Mouse (Mus musculus): Measurements from ENCODE around the gene Atp11a. TPM values are rescaled to one million over a fixed set of nuclear protein-coding genes. Genes with fewer than 3 reads are reported as not detected.

The Atp11a gene
- polyA plus RNA-seq, 1 experiment from 2014 or later: 19.9 TPM

DNA sequence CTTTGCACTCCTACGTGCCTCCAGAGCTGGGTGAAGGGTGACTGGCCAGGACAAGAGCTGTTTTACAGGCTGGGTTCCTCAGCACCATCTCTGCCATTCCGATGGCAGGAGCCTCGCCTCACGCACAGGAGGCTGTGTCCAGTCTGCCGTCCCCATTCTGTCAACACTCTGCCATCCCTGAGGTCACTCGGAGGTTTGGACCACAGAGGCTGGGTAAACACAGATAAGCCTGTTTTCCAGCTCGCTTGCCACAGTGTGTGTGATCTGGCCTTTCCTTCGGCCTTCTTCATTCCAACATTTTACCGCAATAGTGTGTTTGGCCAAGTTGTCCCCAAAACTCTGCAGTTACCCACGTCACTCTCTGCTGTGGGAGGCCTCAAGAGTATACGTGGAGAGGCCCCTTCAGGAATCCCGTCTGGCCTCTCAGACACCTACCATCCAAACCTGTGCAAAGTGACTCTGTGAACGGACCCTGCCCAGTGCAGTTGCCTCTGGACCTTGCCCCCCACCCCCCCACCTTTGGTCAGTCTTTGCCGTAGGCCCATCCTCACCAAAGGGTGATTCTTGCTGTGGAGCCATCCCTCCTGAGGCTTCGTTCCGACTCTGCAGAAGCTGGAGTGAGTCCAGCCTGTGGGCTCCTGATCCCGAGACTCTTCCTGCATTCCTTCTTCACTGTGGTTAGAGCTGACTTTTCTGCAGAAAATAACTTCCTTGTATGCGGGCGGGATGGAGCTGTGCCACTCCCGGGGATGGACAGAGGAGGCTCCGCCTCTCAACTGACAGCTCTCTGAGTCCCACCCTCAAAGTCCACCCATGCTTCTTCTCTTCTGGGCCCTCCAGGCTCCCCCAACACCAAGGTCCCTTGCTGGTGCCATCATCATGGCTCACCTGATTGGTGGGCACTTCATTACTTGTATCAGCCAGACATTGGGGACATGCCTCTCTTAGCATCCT, 126.5 kb downstream of the Atp11a start:
- Histone ChIP-seq H3K27ac (replicated peaks in 1 of 2; ENCODE audit: control insufficient read depth in 1 of 2, insufficient read depth in 1 of 2, low read depth in 2 of 2, low read length in 2 of 2) (no peak overlapping the region), H3K36me3 (ENCODE audit: control insufficient read depth, insufficient read depth, low read length) (no peaks in the 10 kb centered on the region), H3K9ac (ENCODE audit: low read length) (0 out of 2 replicates have a peak overlapping the region, but pooled peaks have one; percentile 17), H3K4me1 (ENCODE audit: control insufficient read depth in 2 of 2, insufficient read depth in 2 of 2, low read length in 2 of 2) (peaks cover 15 to 21% of the 10 kb centered on the region in 2 experiments), H3K4me2 (ENCODE audit: low read length) (peak overlapping the region; percentile 9; the same call in 1 of the 2 replicates), H3K4me3 (ENCODE audit: control insufficient read depth in 1 of 2, insufficient read depth in 1 of 2, low read depth in 1 of 2, low read length in 2 of 2) (no peak overlapping the region), H3K27me3 (ENCODE audit: control insufficient read depth, insufficient read depth, low read length) (no peaks in the 10 kb centered on the region), H3K9me3 (ENCODE audit: control insufficient read depth, low read length) (no peaks in the 10 kb centered on the region)
- 32% methylated on average over 21 of the region's 21 CpGs for whole genome bisulfite sequencing
- peak; percentile 35 for ATAC-seq (ENCODE audit: insufficient number of reproducible peaks, insufficient read depth, low FRiP score, low read depth)

DNA sequence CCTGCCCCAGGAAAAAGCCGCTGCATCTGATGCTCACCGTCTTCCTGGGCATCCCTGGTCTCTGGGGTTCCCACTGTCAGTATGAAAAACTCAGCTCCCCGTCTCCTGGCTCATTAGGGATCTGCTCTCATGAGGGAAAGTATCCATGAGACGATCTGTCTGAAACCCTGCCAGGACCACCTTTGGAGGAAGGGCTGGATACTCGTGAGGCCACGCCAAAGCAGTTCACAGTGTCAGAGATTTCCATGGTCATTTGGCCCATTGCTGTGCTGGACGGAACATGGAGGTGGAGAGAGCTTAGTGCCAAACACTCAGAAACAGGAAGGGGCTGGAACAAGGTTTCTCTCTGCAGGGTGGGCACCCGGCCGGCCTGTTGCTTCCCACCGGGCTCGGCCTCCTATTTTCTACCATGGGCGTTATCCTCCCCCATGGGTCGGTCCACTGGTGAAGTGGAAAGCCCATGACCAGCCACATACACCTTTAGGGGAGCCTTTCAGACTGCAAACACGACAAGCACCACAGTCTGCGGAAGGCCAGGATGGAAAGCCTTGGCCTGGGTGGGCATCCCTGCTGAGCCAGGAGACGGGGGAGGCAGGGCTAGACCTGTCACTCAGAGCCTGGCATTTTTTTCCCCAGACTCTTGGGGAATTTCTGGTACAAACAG, 131.1 kb downstream of the Atp11a start:
- H3K27ac ChIP-seq (replicated peaks in 1 of 2; ENCODE audit: control insufficient read depth in 1 of 2, insufficient read depth in 1 of 2, low read depth in 2 of 2, low read length in 2 of 2): no peak overlapping the region
- no peak overlapping the region for H3K9ac ChIP-seq (ENCODE audit: low read length)
- peaks cover 5 to 10% of the 10 kb centered on the region in 2 experiments for H3K4me1 ChIP-seq (ENCODE audit: control insufficient read depth in 2 of 2, insufficient read depth in 2 of 2, low read length in 2 of 2)
- no peak overlapping the region for H3K4me2 ChIP-seq (ENCODE audit: low read length)
- no peak overlapping the region for H3K4me3 ChIP-seq (ENCODE audit: control insufficient read depth in 1 of 2, insufficient read depth in 1 of 2, low read depth in 1 of 2, low read length in 2 of 2)
- H3K27me3 ChIP-seq (ENCODE audit: control insufficient read depth, insufficient read depth, low read length): no peaks in the 10 kb centered on the region
- no peaks in the 10 kb centered on the region for H3K36me3 ChIP-seq (ENCODE audit: control insufficient read depth, insufficient read depth, low read length)
- ATAC-seq (ENCODE audit: insufficient number of reproducible peaks, insufficient read depth, low FRiP score, low read depth): no peak
- no peaks in the 10 kb centered on the region for H3K9me3 ChIP-seq (ENCODE audit: control insufficient read depth, low read length)
- 83% methylated on average over 16 of the region's 16 CpGs for WGBS

DNA sequence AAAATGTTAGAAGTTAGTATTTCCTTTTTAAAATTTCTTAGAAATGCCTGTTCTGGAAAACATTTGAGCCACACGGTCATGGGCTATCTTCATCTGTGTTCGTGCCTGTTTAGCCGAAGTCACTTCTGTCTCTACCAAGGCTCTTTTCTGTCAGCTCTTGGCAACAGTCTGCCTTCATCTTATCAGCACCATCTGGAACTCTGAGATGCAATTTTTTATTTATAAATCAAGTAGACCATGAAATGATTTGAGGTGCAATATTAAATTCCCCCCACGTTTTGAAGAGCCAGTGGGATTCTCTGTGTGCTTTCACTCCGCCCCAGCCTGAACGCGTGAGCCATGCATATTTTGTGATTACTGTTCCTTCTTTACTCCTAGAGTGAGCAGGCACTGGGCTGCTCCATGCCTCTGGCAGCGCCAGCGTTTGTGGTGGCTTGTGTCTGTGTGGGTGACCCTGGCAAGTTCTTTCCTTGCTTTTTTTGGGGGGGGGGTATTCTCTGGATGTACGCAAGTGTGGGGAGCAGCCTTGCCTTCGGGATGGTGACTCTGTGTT, 132.3 kb downstream of the Atp11a start:
- Histone ChIP-seq H3K27me3 (ENCODE audit: control insufficient read depth, insufficient read depth, low read length) (no peaks in the 10 kb centered on the region), H3K27ac (replicated peaks in 1 of 2; ENCODE audit: control insufficient read depth in 1 of 2, insufficient read depth in 1 of 2, low read depth in 2 of 2, low read length in 2 of 2) (no peak overlapping the region), H3K4me2 (ENCODE audit: low read length) (no peak overlapping the region), H3K4me1 (ENCODE audit: control insufficient read depth in 2 of 2, insufficient read depth in 2 of 2, low read length in 2 of 2) (peaks cover 0 to 2% of the 10 kb centered on the region in 2 experiments; a peak in 1 of 4 replicates), H3K9ac (ENCODE audit: low read length) (no peak overlapping the region), H3K4me3 (ENCODE audit: control insufficient read depth in 1 of 2, insufficient read depth in 1 of 2, low read depth in 1 of 2, low read length in 2 of 2) (no peak overlapping the region), H3K9me3 (ENCODE audit: control insufficient read depth, low read length) (no peaks in the 10 kb centered on the region), H3K36me3 (ENCODE audit: control insufficient read depth, insufficient read depth, low read length) (no peaks in the 10 kb centered on the region)
- 79% methylated on average over 11 of the region's 11 CpGs for WGBS
- no peak for ATAC-seq (ENCODE audit: insufficient number of reproducible peaks, insufficient read depth, low FRiP score, low read depth)

DNA sequence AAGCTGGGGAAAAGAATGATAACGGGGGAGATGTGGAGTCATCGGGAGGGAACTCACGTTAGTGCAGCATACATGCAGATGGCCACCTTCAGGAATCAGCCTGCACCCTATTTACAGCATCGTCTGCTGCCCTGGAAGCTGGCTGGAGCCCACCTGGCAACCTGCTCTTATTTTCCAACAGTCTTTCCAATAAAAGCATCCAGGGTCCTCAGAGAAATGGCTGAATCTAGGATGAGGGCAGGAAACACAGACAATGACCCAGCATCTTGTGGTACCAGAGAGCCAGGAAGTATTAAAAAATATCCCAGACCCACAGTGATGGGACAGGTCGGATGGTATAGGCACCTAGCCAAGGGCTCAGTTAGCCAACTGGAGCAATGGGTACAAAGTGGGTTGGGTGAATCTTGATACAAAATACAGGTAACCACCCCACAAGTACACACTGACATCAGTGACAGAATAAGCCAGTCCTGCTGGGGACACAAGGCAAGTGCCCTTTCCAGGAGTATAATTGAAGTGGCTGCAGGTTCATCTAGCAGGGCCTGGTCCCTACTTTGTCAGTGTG, 136.2 kb downstream of the Atp11a start:
- WGBS: 49% methylated on average over 5 of the region's 5 CpGs
- Histone ChIP-seq H3K9ac (ENCODE audit: low read length) (no peak overlapping the region), H3K9me3 (ENCODE audit: control insufficient read depth, low read length) (no peaks in the 10 kb centered on the region), H3K27ac (replicated peaks in 1 of 2; ENCODE audit: control insufficient read depth in 1 of 2, insufficient read depth in 1 of 2, low read depth in 2 of 2, low read length in 2 of 2) (no peak overlapping the region), H3K4me3 (ENCODE audit: control insufficient read depth in 1 of 2, insufficient read depth in 1 of 2, low read depth in 1 of 2, low read length in 2 of 2) (no peak overlapping the region), H3K4me2 (ENCODE audit: low read length) (no peak overlapping the region), H3K27me3 (ENCODE audit: control insufficient read depth, insufficient read depth, low read length) (no peaks in the 10 kb centered on the region; the same call in 1 of the 2 replicates), H3K4me1 (ENCODE audit: control insufficient read depth in 2 of 2, insufficient read depth in 2 of 2, low read length in 2 of 2) (peaks cover 2 to 3% of the 10 kb centered on the region in 2 experiments; a peak in 1 of 4 replicates), H3K36me3 (ENCODE audit: control insufficient read depth, insufficient read depth, low read length) (no peaks in the 10 kb centered on the region)
- ATAC-seq (ENCODE audit: insufficient number of reproducible peaks, insufficient read depth, low FRiP score, low read depth): no peak

DNA sequence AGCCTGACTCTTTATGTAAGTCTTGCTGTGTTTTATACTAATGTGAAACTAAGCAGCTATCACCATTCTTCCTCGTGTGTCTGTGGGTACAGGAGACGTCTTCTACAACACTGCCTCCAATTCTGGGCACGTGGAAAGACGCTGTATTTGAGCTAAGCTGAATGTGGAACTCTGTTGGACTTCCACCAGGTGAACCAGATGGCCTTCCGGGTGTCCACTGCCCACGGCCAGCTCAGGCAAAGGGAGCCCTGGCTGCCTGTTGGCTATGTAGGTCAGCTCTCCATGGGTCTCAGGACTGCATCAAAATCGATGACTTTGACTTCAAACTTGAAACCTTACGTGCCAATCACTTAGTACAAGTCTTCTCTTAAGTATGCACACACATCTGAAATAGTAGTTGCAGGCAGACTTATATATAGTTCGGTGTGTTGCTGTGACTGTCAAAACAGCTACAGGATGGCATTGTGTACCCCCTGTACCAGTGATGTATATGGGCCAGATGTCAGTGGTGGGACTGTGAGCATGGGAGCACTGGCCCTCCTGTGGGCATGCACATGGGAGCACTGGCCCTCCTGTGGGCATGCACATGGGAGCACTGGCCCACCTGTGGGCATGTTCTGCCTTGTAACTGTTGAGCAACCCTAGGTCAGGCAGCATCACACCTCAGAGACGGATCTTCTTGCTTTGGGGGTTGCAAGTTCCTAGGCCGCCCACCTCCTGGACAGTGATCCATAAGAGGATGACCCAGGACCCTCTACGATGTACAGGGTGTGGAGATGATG, 137.2 kb downstream of the Atp11a start:
- no peak for ATAC-seq (ENCODE audit: insufficient number of reproducible peaks, insufficient read depth, low FRiP score, low read depth)
- Histone ChIP-seq H3K36me3 (ENCODE audit: control insufficient read depth, insufficient read depth, low read length) (no peaks in the 10 kb centered on the region), H3K27ac (replicated peaks in 1 of 2; ENCODE audit: control insufficient read depth in 1 of 2, insufficient read depth in 1 of 2, low read depth in 2 of 2, low read length in 2 of 2) (no peak overlapping the region), H3K4me2 (ENCODE audit: low read length) (no peak overlapping the region), H3K4me1 (ENCODE audit: control insufficient read depth in 2 of 2, insufficient read depth in 2 of 2, low read length in 2 of 2) (peaks cover 2 to 3% of the 10 kb centered on the region in 2 experiments; a peak in 1 of 4 replicates), H3K4me3 (ENCODE audit: control insufficient read depth in 1 of 2, insufficient read depth in 1 of 2, low read depth in 1 of 2, low read length in 2 of 2) (no peak overlapping the region), H3K9me3 (ENCODE audit: control insufficient read depth, low read length) (no peaks in the 10 kb centered on the region), H3K27me3 (ENCODE audit: control insufficient read depth, insufficient read depth, low read length) (no peaks in the 10 kb centered on the region; the same call in 1 of the 2 replicates), H3K9ac (ENCODE audit: low read length) (no peak overlapping the region)
- WGBS: 79% methylated on average over 12 of the region's 12 CpGs

DNA sequence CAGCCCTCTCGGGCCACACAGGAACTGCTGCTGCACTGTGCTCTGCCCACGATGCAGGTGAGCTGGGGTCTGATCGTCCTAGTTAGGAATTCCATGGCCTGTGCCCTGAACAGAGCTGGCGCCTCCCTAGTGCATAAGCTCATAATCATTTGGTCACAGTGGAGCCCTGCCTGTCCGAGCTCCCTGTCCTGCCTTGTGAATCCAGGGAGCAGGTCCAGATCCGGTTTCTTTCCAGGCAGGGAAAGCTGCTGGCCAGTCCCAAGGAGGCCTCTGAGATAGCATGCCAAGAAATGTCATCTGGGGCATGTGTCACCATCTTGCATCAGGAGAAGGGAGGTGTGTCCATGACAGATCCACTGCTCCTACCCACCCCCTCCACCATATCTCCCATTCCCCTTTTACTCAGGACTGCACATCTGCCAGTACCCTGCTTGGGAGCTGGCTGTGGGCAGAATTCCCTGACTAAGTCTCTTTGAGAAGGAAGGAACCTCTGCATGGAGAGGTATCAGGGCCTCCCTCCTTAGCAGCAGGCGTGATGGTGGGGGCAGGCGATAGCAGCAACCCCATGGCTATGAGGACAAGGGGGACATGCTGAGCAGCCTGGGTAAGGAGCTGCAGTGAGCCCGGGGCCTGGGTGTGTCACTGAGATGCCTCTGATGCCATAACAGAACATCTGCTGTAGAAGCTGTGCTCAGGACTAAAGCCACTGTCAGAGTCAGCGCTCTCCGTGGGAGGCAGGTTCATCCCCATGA, 138.1 kb downstream of the Atp11a start:
- H3K4me1 ChIP-seq (ENCODE audit: control insufficient read depth in 2 of 2, insufficient read depth in 2 of 2, low read length in 2 of 2): peaks cover 3% of the 10 kb centered on the region in 2 experiments; a peak in 1 of 4 replicates
- H3K4me3 ChIP-seq (ENCODE audit: control insufficient read depth in 1 of 2, insufficient read depth in 1 of 2, low read depth in 1 of 2, low read length in 2 of 2): no peak overlapping the region
- no peaks in the 10 kb centered on the region for H3K9me3 ChIP-seq (ENCODE audit: control insufficient read depth, low read length)
- H3K9ac ChIP-seq (ENCODE audit: low read length): no peak overlapping the region
- H3K27me3 ChIP-seq (ENCODE audit: control insufficient read depth, insufficient read depth, low read length): no peaks in the 10 kb centered on the region; the same call in 1 of the 2 replicates
- 73% methylated on average over 11 of the region's 11 CpGs for WGBS
- no peak overlapping the region for H3K4me2 ChIP-seq (ENCODE audit: low read length)
- H3K27ac ChIP-seq (replicated peaks in 1 of 2; ENCODE audit: control insufficient read depth in 1 of 2, insufficient read depth in 1 of 2, low read depth in 2 of 2, low read length in 2 of 2): no peak overlapping the region
- ATAC-seq (ENCODE audit: insufficient number of reproducible peaks, insufficient read depth, low FRiP score, low read depth): no peak
- no peaks in the 10 kb centered on the region for H3K36me3 ChIP-seq (ENCODE audit: control insufficient read depth, insufficient read depth, low read length)
